Mouse (Mus musculus): ENCODE results near the gene Gm20662. TPM values are rescaled to one million over a fixed set of nuclear protein-coding genes. Genes with fewer than 3 reads are reported as not detected.

Gene Gm20662
- polyA plus RNA-seq, 1 experiment from 2014 or later = 0.07 TPM

- H3K9me3 ChIP-seq (replicated peaks) = no peaks in the 10 kb centered on the region
- no peaks in the 10 kb centered on the region for H3K27me3 ChIP-seq (ENCODE audit: low read depth, poor library complexity, severe bottlenecking)
- WGBS = 93% methylated on average over 9 of the region's 9 CpGs
- no peak overlapping the region for H3K4me3 ChIP-seq
- DNase-seq (ENCODE audit: low spot score) = no peak
- peaks cover 96% of the 10 kb centered on the region for H3K36me3 ChIP-seq
- no peak overlapping the region for H3K27ac ChIP-seq (replicated peaks)
- H3K4me1 ChIP-seq = peaks cover 26% of the 10 kb centered on the region
Observed at GRCm38 (mm10) chr9:107962916-107963315, 33.2 kb upstream of the Gm20662 start.

GRCm38 (mm10) chr9:107963700-107964099 lies 32.4 kb upstream of the Gm20662 start:
- no peaks in the 10 kb centered on the region for H3K9me3 ChIP-seq (replicated peaks)
- no peak overlapping the region for H3K4me3 ChIP-seq
- no peaks in the 10 kb centered on the region for H3K27me3 ChIP-seq (ENCODE audit: low read depth, poor library complexity, severe bottlenecking)
- no peak overlapping the region for H3K27ac ChIP-seq (replicated peaks)
- WGBS = 20% methylated on average over 5 of the region's 5 CpGs
- peaks cover 95% of the 10 kb centered on the region for H3K36me3 ChIP-seq
- H3K4me1 ChIP-seq = peaks cover 24% of the 10 kb centered on the region
- peak; percentile 79 for DNase-seq (ENCODE audit: low spot score)

- H3K4me1 ChIP-seq = peaks cover 17% of the 10 kb centered on the region
- peaks cover 95% of the 10 kb centered on the region for H3K36me3 ChIP-seq
- no peaks in the 10 kb centered on the region for H3K27me3 ChIP-seq (ENCODE audit: low read depth, poor library complexity, severe bottlenecking)
- no peak for DNase-seq (ENCODE audit: low spot score)
- WGBS = 93% methylated on average over 9 of the region's 9 CpGs
- H3K9me3 ChIP-seq (replicated peaks) = no peaks in the 10 kb centered on the region
- no peak overlapping the region for H3K4me3 ChIP-seq
- no peak overlapping the region for H3K27ac ChIP-seq (replicated peaks)
Observed at GRCm38 (mm10) chr9:107964681-107965080, 31.5 kb upstream of the Gm20662 start.

GRCm38 (mm10) chr9:107966676-107967075 lies 29.5 kb upstream of the Gm20662 start:
- no peak for DNase-seq (ENCODE audit: low spot score)
- 95% methylated on average over 10 of the region's 10 CpGs for WGBS

GRCm38 (mm10) chr9:107967437-107967836 lies 28.7 kb upstream of the Gm20662 start:
- H3K4me1 ChIP-seq = no peaks in the 10 kb centered on the region
- H3K27me3 ChIP-seq (ENCODE audit: low read depth, poor library complexity, severe bottlenecking) = no peaks in the 10 kb centered on the region
- no peak overlapping the region for H3K27ac ChIP-seq (replicated peaks)
- DNase-seq (ENCODE audit: low spot score) = no peak
- no peaks in the 10 kb centered on the region for H3K9me3 ChIP-seq (replicated peaks)
- WGBS = 90% methylated on average over 6 of the region's 6 CpGs
- no peak overlapping the region for H3K4me3 ChIP-seq
- H3K36me3 ChIP-seq = peaks cover 95% of the 10 kb centered on the region

More at GRCm38 (mm10) chr9:107966676-107967075, 29.5 kb upstream of the Gm20662 start:
- H3K9me3 ChIP-seq (replicated peaks) = no peaks in the 10 kb centered on the region
- no peak overlapping the region for H3K27ac ChIP-seq (replicated peaks)
- peaks cover 95% of the 10 kb centered on the region for H3K36me3 ChIP-seq
- H3K4me3 ChIP-seq = no peak overlapping the region
- peaks cover 6% of the 10 kb centered on the region for H3K4me1 ChIP-seq
- H3K27me3 ChIP-seq (ENCODE audit: low read depth, poor library complexity, severe bottlenecking) = no peaks in the 10 kb centered on the region

GRCm38 (mm10) chr9:107968531-107968930 lies 27.6 kb upstream of the Gm20662 start:
- Histone ChIP-seq H3K27me3 (ENCODE audit: low read depth, poor library complexity, severe bottlenecking) (no peaks in the 10 kb centered on the region), H3K4me3 (no peak overlapping the region), H3K9me3 (replicated peaks) (no peaks in the 10 kb centered on the region), H3K27ac (replicated peaks) (no peak overlapping the region), H3K4me1 (no peaks in the 10 kb centered on the region), H3K36me3 (peaks cover 90% of the 10 kb centered on the region)
- no peak for DNase-seq (ENCODE audit: low spot score)
- WGBS = 91% methylated on average over 7 of the region's 7 CpGs

- no peaks in the 10 kb centered on the region for H3K9me3 ChIP-seq (replicated peaks)
- WGBS = 92% methylated on average over 5 of the region's 5 CpGs
- peaks cover 73% of the 10 kb centered on the region for H3K36me3 ChIP-seq
- H3K27ac ChIP-seq (replicated peaks) = no peak overlapping the region
- H3K27me3 ChIP-seq (ENCODE audit: low read depth, poor library complexity, severe bottlenecking) = no peaks in the 10 kb centered on the region
- no peaks in the 10 kb centered on the region for H3K4me1 ChIP-seq
- no peak for DNase-seq (ENCODE audit: low spot score)
- H3K4me3 ChIP-seq = no peak overlapping the region
Observed at GRCm38 (mm10) chr9:107970311-107970710, 25.8 kb upstream of the Gm20662 start.

- H3K27me3 ChIP-seq (ENCODE audit: low read depth, poor library complexity, severe bottlenecking) = no peaks in the 10 kb centered on the region
- WGBS = 83% methylated on average over 8 of the region's 8 CpGs
- H3K9me3 ChIP-seq (replicated peaks) = no peaks in the 10 kb centered on the region
- DNase-seq (ENCODE audit: low spot score) = no peak
- peaks cover 57% of the 10 kb centered on the region for H3K36me3 ChIP-seq
- H3K4me3 ChIP-seq = no peak overlapping the region
- no peak overlapping the region for H3K27ac ChIP-seq (replicated peaks)
- 0 out of 2 replicates have a peak, but pooled peaks cover 3% of the 10 kb centered on the region for H3K4me1 ChIP-seq
Observed at GRCm38 (mm10) chr9:107971690-107972541, 24.2 kb upstream of the Gm20662 start.

- Histone ChIP-seq H3K27ac (replicated peaks) (no peak overlapping the region), H3K4me3 (no peak overlapping the region), H3K27me3 (ENCODE audit: low read depth, poor library complexity, severe bottlenecking) (no peaks in the 10 kb centered on the region), H3K4me1 (0 out of 2 replicates have a peak, but pooled peaks cover 3% of the 10 kb centered on the region), H3K36me3 (peaks cover 34% of the 10 kb centered on the region), H3K9me3 (replicated peaks) (no peaks in the 10 kb centered on the region)
- no peak for DNase-seq (ENCODE audit: low spot score)
- WGBS = 81% methylated on average over 10 of the region's 10 CpGs
Observed at GRCm38 (mm10) chr9:107974491-107975171, 21.5 kb upstream of the Gm20662 start.

GRCm38 (mm10) chr9:107975399-107976386 lies 20.5 kb upstream of the Gm20662 start, which contains the start of gene Uba7:
TSS of gene Uba7 (plus strand) at chr9:107975505.
- whole genome bisulfite sequencing = 74% methylated on average over 12 of the region's 12 CpGs
- peaks cover 23% of the 10 kb centered on the region for H3K36me3 ChIP-seq
- DNase-seq (ENCODE audit: low spot score) = no peak
- H3K4me3 ChIP-seq = peak within 1 kb of the TSS; percentile 20; the same call in 1 of the 2 replicates
- H3K27me3 ChIP-seq (ENCODE audit: low read depth, poor library complexity, severe bottlenecking) = no peaks in the 10 kb centered on the region
- H3K4me1 ChIP-seq = 0 out of 2 replicates have a peak, but pooled peaks cover 4% of the 10 kb centered on the region
- peak within 1 kb of the TSS; percentile 38; the same call in 1 of the 2 replicates for H3K27ac ChIP-seq (replicated peaks)
- no peaks in the 10 kb centered on the region for H3K9me3 ChIP-seq (replicated peaks)

- Histone ChIP-seq H3K27me3 (ENCODE audit: low read depth, poor library complexity, severe bottlenecking) (peaks cover 14% of the 10 kb centered on the region), H3K9me3 (replicated peaks) (no peaks in the 10 kb centered on the region), H3K4me1 (peaks cover 33% of the 10 kb centered on the region), H3K36me3 (no peaks in the 10 kb centered on the region), H3K27ac (replicated peaks) (0 out of 2 replicates have a peak overlapping the region, but pooled peaks have one; percentile 9), H3K4me3 (no peak overlapping the region)
- DNase-seq (ENCODE audit: low spot score) = no peak
- 91% methylated on average over 12 of the region's 12 CpGs for WGBS
Observed at GRCm38 (mm10) chr9:107978815-107979214, 17.3 kb upstream of the Gm20662 start.
